Mouse (Mus musculus) MEL (cell line): ENCODE data around the gene Bmpr1a.

ENCODE experiments used
- CHD2 ChIP-seq: IDR thresholded peaks from 2 replicates; pipeline ENCODE4 v1.6.1; 2011; ENCODE audit warnings: low read length, improper control_type of control experiment
- CTCF ChIP-seq, 3 experiments: IDR thresholded peaks in 2 of 3; conservative IDR thresholded peaks in 1 of 3; 2 replicates each; pipeline ENCODE4 v1.5.1; 2011 to 2012; ENCODE audit warnings: low read length in 3 of 3, low read depth in 2 of 3, mild to moderate bottlenecking in 2 of 3, improper control_type of control experiment in 1 of 3, inconsistent platforms in 1 of 3, mixed read lengths in 1 of 3, moderate library complexity in 1 of 3; ENCODE audit not compliant: control insufficient read depth in 1 of 3, insufficient read depth in 1 of 3, poor library complexity in 1 of 3, severe bottlenecking in 1 of 3

DNA sequence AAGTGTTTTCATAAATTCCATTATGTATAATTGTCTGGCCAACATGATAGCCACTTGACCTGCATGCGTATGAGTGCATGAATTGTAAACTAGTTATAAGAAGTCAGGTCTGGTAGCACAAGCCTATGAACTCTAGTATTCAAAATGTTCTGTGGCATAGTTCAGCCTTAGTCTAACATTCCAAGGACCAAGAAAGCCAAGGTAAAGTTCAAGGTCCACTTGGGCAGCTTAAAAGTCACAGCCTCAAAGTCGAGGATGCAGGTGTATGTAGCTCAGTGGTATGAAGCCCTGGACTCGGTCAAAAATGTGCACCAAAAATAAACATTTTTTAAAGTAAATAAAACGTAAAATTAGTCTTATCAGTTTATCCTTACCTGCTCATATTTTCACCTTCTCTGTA lies 9.5 kb upstream of the Bmpr1a start:
- no peak for TF ChIP-seq CTCF (IDR thresholded peaks at IDR 0.05 in 2 of 3, conservative IDR thresholded peaks at IDR 0.05 in 1 of 3; ENCODE audit: control insufficient read depth in 1 of 3, insufficient read depth in 1 of 3, low read depth in 2 of 3, low read length in 3 of 3, poor library complexity in 1 of 3, severe bottlenecking in 1 of 3)
- TF ChIP-seq CHD2, result no peak
